Mouse (Mus musculus) spleen, adult 2 months (tissue): Measurements from ENCODE around the gene Nfatc2ip.

Source experiments
- CTCF ChIP-seq: fragments of 200-500 bp; IDR thresholded peaks from 2 replicates; pipeline ENCODE4 v1.5.1; 2011; ENCODE audit warnings: mild to moderate bottlenecking, inconsistent platforms; ENCODE audit not compliant: insufficient read depth, insufficient read length, insufficient replicate concordance; ENCODE audit errors: extremely low read depth
- POLR2A ChIP-seq: fragments of 200-500 bp; IDR thresholded peaks from 2 replicates; pipeline ENCODE4 v1.6.1; 2011; ENCODE audit warnings: low read depth, low read length, inconsistent platforms

- no peak for TF ChIP-seq CTCF
- TF ChIP-seq POLR2A: no peak
These were observed 28.2 kb downstream of the Nfatc2ip start for GRCm38 (mm10) chr7:126368367-126368766.
